Comparison of ENCODE assay signal across 19 mouse cellular contexts in genomic region chr19:27817661-27818060, GRCm38 (mm10).
"Had no signal": no experiment of that assay in that cellular context is flagged by ENCODE, and none has a peak within 500 bp of the region (broad histone marks: within the 10 kb centered on the region; RNA-seq: fewer than 3 reads in every experiment).

No protein-coding gene starts in this region.

- H3K27ac ChIP-seq: kidney, embryonic 15.5 days; limb, embryonic 12.5 days; limb, embryonic 15.5 days; liver, embryonic 14.5 days; lung, embryonic 15.5 days; neural tube, embryonic 13.5 days; stomach, embryonic 15.5 days had no signal

- H3K27me3 ChIP-seq: kidney, embryonic 15.5 days; limb, embryonic 12.5 days; limb, embryonic 15.5 days; lung, embryonic 15.5 days; neural tube, embryonic 13.5 days; stomach, embryonic 15.5 days had no signal

- DNase-seq: kidney, adult 8-10 months; kidney, postnatal 10 days; kidney, postnatal 36 days; left cerebral cortex, postnatal 4 days; liver, postnatal 0 days; lung, postnatal 10 days; lung, postnatal 36 days; retina, postnatal 1 day; right cerebral cortex, postnatal 25 days; spleen, adult 18-20 months; thymus, postnatal 36 days had no signal

- H3K4me1 ChIP-seq: kidney, embryonic 15.5 days; limb, embryonic 12.5 days; limb, embryonic 15.5 days; lung, embryonic 15.5 days; neural tube, embryonic 13.5 days; stomach, embryonic 15.5 days had no signal

- H3K4me3 ChIP-seq: kidney, embryonic 15.5 days; limb, embryonic 12.5 days; limb, embryonic 15.5 days; lung, embryonic 15.5 days; myocyte; neural tube, embryonic 13.5 days; stomach, embryonic 15.5 days had no signal
